In genomic region chr11:98019883-98020610, GRCm38 (mm10) we compare ENCODE assay signal across 9 mouse cellular contexts. TPM values are rescaled to one million over a fixed set of nuclear protein-coding genes. Genes with fewer than 3 reads are reported as not detected.
A peak's percentile ranks its signal among the peaks of the same experiment; 100 is the strongest.
DNase-seq lines count a peak whose midpoint lies in the region; ATAC-seq and TF ChIP-seq lines count a peak whose summit lies in the region.
"Had no signal": no experiment of that assay in that cellular context is flagged by ENCODE, and none has a peak within 500 bp of the region (broad histone marks: within the 10 kb centered on the region; RNA-seq: fewer than 3 reads in every experiment).

No protein-coding gene starts in this region.

- H3K36me3 ChIP-seq in embryonic facial prominence, embryonic 14.5 days (ENCODE audit: control insufficient read depth, insufficient read depth, low read length), result peaks cover 32% of the 10 kb centered on the region
- peaks cover 24% of the 10 kb centered on the region for H3K36me3 ChIP-seq in neural tube, embryonic 14.5 days (ENCODE audit: control insufficient read depth, insufficient read depth, low read length)

- no peaks in the 10 kb centered on the region for H3K9me3 ChIP-seq in embryonic facial prominence, embryonic 14.5 days (ENCODE audit: control insufficient read depth, low read length)
- H3K9me3 ChIP-seq in neural tube, embryonic 14.5 days (ENCODE audit: control insufficient read depth, low read length), result no peaks in the 10 kb centered on the region

- H3K9ac ChIP-seq in embryonic facial prominence, embryonic 14.5 days (ENCODE audit: low read depth, low read length), result no peak overlapping the region
- peak overlapping the region; percentile 52 for H3K9ac ChIP-seq in neural tube, embryonic 14.5 days (replicated peaks; ENCODE audit: low read depth, low read length)

- peak overlapping the region; percentile 90 for H3K27ac ChIP-seq in layer of hippocampus, adult 2 months
- 0 out of 2 replicates have a peak overlapping the region, but pooled peaks have one; percentile 6 for H3K27ac ChIP-seq in embryonic facial prominence, embryonic 14.5 days (replicated peaks; ENCODE audit: low read depth, low read length)
- H3K27ac ChIP-seq in neural tube, embryonic 14.5 days (ENCODE audit: low read depth, low read length), result peak overlapping the region; percentile 76

- DNase-seq in layer of hippocampus, adult 2 months (ENCODE audit: low spot score in 2 of 2), result peak in 1 of 2 experiments; percentile 56
- no peak for DNase-seq in layer of hippocampus, postnatal 25 days (ENCODE audit: extremely low spot score in 1 of 2, low spot score in 1 of 2)
- DNase-seq in embryonic facial prominence, embryonic 14.5 days (ENCODE audit: low spot score), result no peak
- DNase-seq in induced T-regulatory cell, adult 2 months (ENCODE audit: low read depth), result peak; percentile 73
- DNase-seq in left cerebral cortex, adult 11 months (ENCODE audit: low spot score), result no peak
- DNase-seq in cerebellum, adult 11-12 months, result no peak
- DNase-seq in frontal cortex, adult 2 months (ENCODE audit: extremely low spot score in 1 of 2, low spot score in 1 of 2), result no peak
- DNase-seq: adrenal gland, adult 8-10 months had no signal

- TF ChIP-seq CTCF in layer of hippocampus, adult 2 months (conservative IDR thresholded peaks at IDR 0.05), result no peak

- no peak for ATAC-seq in embryonic facial prominence, embryonic 14.5 days (ENCODE audit: low read depth)
- ATAC-seq in neural tube, embryonic 14.5 days (ENCODE audit: low read depth), result no peak

- peaks cover 28% of the 10 kb centered on the region for H3K4me1 ChIP-seq in embryonic facial prominence, embryonic 14.5 days (ENCODE audit: control insufficient read depth, insufficient read depth, low read length)
- H3K4me1 ChIP-seq in neural tube, embryonic 14.5 days (ENCODE audit: control insufficient read depth, insufficient read depth, low read length), result peaks cover 32% of the 10 kb centered on the region

- H3K27me3 ChIP-seq in embryonic facial prominence, embryonic 14.5 days (replicated peaks; ENCODE audit: control insufficient read depth, insufficient read depth, low read length), result no peaks in the 10 kb centered on the region
- no peaks in the 10 kb centered on the region for H3K27me3 ChIP-seq in neural tube, embryonic 14.5 days (ENCODE audit: control insufficient read depth, insufficient read depth, low read length)

- WGBS in embryonic facial prominence, embryonic 14.5 days, result 32% methylated on average over 8 of the region's 8 CpGs
- 23% methylated on average over 8 of the region's 8 CpGs for WGBS in neural tube, embryonic 14.5 days

- H3K4me2 ChIP-seq in embryonic facial prominence, embryonic 14.5 days (ENCODE audit: low read depth, low read length), result peak overlapping the region; percentile 88
- peak overlapping the region; percentile 61 for H3K4me2 ChIP-seq in neural tube, embryonic 14.5 days (ENCODE audit: low read depth, low read length)

- peak overlapping the region; percentile 54 for H3K4me3 ChIP-seq in layer of hippocampus, adult 2 months
- no peak overlapping the region for H3K4me3 ChIP-seq in embryonic facial prominence, embryonic 14.5 days (ENCODE audit: low read depth, low read length)
- no peak overlapping the region for H3K4me3 ChIP-seq in neural tube, embryonic 14.5 days (ENCODE audit: low read depth, low read length)

RNA-seq across cellular contexts. Expression of gene Cacnb1, which starts 2.8 kb away (rescaled TPM):
- 100 to 1,000 TPM; 139 to 142 TPM for total RNA-seq in layer of hippocampus, adult 2 months (2021)
- 100 to 1,000 TPM; 138 to 144 TPM for total RNA-seq in layer of hippocampus, postnatal 25 days (2021)
- polyA plus RNA-seq in embryonic facial prominence, embryonic 14.5 days (2014; fragmentation: Nextera tagmentation; extraction: Ambion mirVana), result 25.1 and 30.4 TPM in 2 replicates
- polyA plus RNA-seq in neural tube, embryonic 14.5 days (2014; fragmentation: Nextera tagmentation; extraction: Ambion mirVana), result 32.4 and 37.1 TPM in 2 replicates
- polyA plus RNA-seq in frontal cortex, adult 2 months (2012; rRNA removed), result 99.8 and 103 TPM in 2 replicates

RNA-seq across cellular contexts. Expression of gene Rpl19, which starts 6.5 kb away (rescaled TPM):
- 100 to 1,000 TPM; 615 to 621 TPM for total RNA-seq in layer of hippocampus, adult 2 months (2021)
- 100 to 1,000 TPM; 567 to 626 TPM for total RNA-seq in layer of hippocampus, postnatal 25 days (2021)
- polyA plus RNA-seq in embryonic facial prominence, embryonic 14.5 days (2014; fragmentation: Nextera tagmentation; extraction: Ambion mirVana), result 1,126 and 1,148 TPM in 2 replicates
- 656 and 678 TPM in 2 replicates for polyA plus RNA-seq in neural tube, embryonic 14.5 days (2014; fragmentation: Nextera tagmentation; extraction: Ambion mirVana)
- polyA plus RNA-seq in frontal cortex, adult 2 months (2012; rRNA removed), result 918 and 950 TPM in 2 replicates

RNA-seq across cellular contexts. Expression of gene Arl5c, which starts 24.1 kb away (rescaled TPM):
- 1 to 10 TPM; 1.4 to 1.7 TPM for total RNA-seq in layer of hippocampus, adult 2 months (2021)
- total RNA-seq in layer of hippocampus, postnatal 25 days (2021), result 1 to 10 TPM in 1 of 2 experiments, under 1 TPM in 1; 0.71 to 1.2 TPM
- polyA plus RNA-seq in embryonic facial prominence, embryonic 14.5 days (2014; fragmentation: Nextera tagmentation; extraction: Ambion mirVana), result 6.1 and 7.0 TPM in 2 replicates
- polyA plus RNA-seq in neural tube, embryonic 14.5 days (2014; fragmentation: Nextera tagmentation; extraction: Ambion mirVana), result 6.1 and 11.0 TPM in 2 replicates
- 3.2 and 3.4 TPM in 2 replicates for polyA plus RNA-seq in frontal cortex, adult 2 months (2012; rRNA removed)

RNA-seq across cellular contexts. Expression of gene Stac2, which starts 33.2 kb away (rescaled TPM):
- total RNA-seq in layer of hippocampus, adult 2 months (2021), result 10 to 100 TPM; 50.2 to 50.8 TPM
- total RNA-seq in layer of hippocampus, postnatal 25 days (2021), result 10 to 100 TPM; 42.4 to 46.9 TPM
- polyA plus RNA-seq in embryonic facial prominence, embryonic 14.5 days (2014; fragmentation: Nextera tagmentation; extraction: Ambion mirVana), result 0.51 and 0.54 TPM in 2 replicates
- polyA plus RNA-seq in neural tube, embryonic 14.5 days (2014; fragmentation: Nextera tagmentation; extraction: Ambion mirVana), result 16.0 and 18.1 TPM in 2 replicates
- 47.8 and 64.4 TPM in 2 replicates for polyA plus RNA-seq in frontal cortex, adult 2 months (2012; rRNA removed)

RNA-seq across cellular contexts. Expression of gene Plxdc1, which starts 33.8 kb away (rescaled TPM):
- 10 to 100 TPM in 1 of 2 experiments, 1 to 10 TPM in 1; 9.0 to 10.3 TPM for total RNA-seq in layer of hippocampus, adult 2 months (2021)
- 1 to 10 TPM; 8.2 to 9.1 TPM for total RNA-seq in layer of hippocampus, postnatal 25 days (2021)
- 1.6 and 2.0 TPM in 2 replicates for polyA plus RNA-seq in embryonic facial prominence, embryonic 14.5 days (2014; fragmentation: Nextera tagmentation; extraction: Ambion mirVana)
- 0.39 and 0.70 TPM in 2 replicates for polyA plus RNA-seq in neural tube, embryonic 14.5 days (2014; fragmentation: Nextera tagmentation; extraction: Ambion mirVana)
- polyA plus RNA-seq in frontal cortex, adult 2 months (2012; rRNA removed), result 11.1 and 11.4 TPM in 2 replicates

Comparison
In these comparisons a context has a peak if more than half of its experiments do, and no peak if none do; other contexts are left out.
1. H3K27ac ChIP-seq: peak in every context shown above with its lines; median percentile 90 in layer of hippocampus, adult 2 months; 76 in neural tube, embryonic 14.5 days; 6 in embryonic facial prominence, embryonic 14.5 days.